Mouse (Mus musculus) liver, embryonic 15.5 days (tissue): ENCODE measurements around the gene Ptprcap. TPM values are rescaled to one million over a fixed set of nuclear protein-coding genes. Genes with fewer than 3 reads are reported as not detected.

Source experiments
- ATAC-seq: fragments of 200-750 bp; cut with Nextera tagmentation; 2 replicates; pipeline ENCODE4 v1.8.0; 2017; ENCODE audit warnings: moderate number of reproducible peaks, mild to moderate bottlenecking, moderate library complexity; ENCODE audit not compliant: insufficient read depth
- H3K27ac ChIP-seq: fragments of 300-500 bp; sonication (generic); replicated peaks from 2 replicates; pipeline ENCODE4 v1.5.1; 2015; ENCODE audit warnings: mild to moderate bottlenecking, inconsistent platforms
- H3K27me3 ChIP-seq: fragments of 300-500 bp; sonication (generic); 2 replicates; pipeline ENCODE4 v1.6.1; 2015; ENCODE audit warnings: mild to moderate bottlenecking, inconsistent platforms
- H3K36me3 ChIP-seq: fragments of 300-500 bp; sonication (generic); replicated peaks from 2 replicates; pipeline ENCODE4 v1.6.1; 2015; ENCODE audit warnings: moderate library complexity, mild to moderate bottlenecking, inconsistent platforms
- H3K4me1 ChIP-seq: fragments of 300-500 bp; sonication (generic); replicated peaks from 2 replicates; pipeline ENCODE4 v1.6.1; 2015; ENCODE audit warnings: inconsistent platforms
- H3K4me2 ChIP-seq: fragments of 300-500 bp; sonication (generic); 2 replicates; pipeline ENCODE4 v1.6.1; 2015; ENCODE audit warnings: moderate library complexity, mild to moderate bottlenecking, inconsistent platforms
- H3K4me3 ChIP-seq: fragments of 300-500 bp; sonication (generic); replicated peaks from 2 replicates; pipeline ENCODE4 v1.5.1; 2015; ENCODE audit warnings: mild to moderate bottlenecking, inconsistent platforms
- H3K9ac ChIP-seq: fragments of 300-500 bp; sonication (generic); 2 replicates; pipeline ENCODE4 v1.6.1; 2015; ENCODE audit warnings: moderate library complexity, mild to moderate bottlenecking, inconsistent platforms
- H3K9me3 ChIP-seq: fragments of 300-500 bp; sonication (generic); replicated peaks from 2 replicates; pipeline ENCODE4 v1.6.1; 2016; ENCODE audit warnings: inconsistent platforms
- WGBS: fragments of 180-500 bp; shearing (Covaris S2); methylation state at CpG from one replicate; pipeline ENCODE4 v1.1.7; 2015; ENCODE audit warnings: mixed read lengths; ENCODE audit not compliant: insufficient replicate concordance; 5-methylcytosine and 5-hydroxymethylcytosine counted together
- polyA plus RNA-seq: library from polyadenylated mRNA; unstranded; fragments of >200 nt; fragmentation: Nextera tagmentation; extraction: Ambion mirVana; gene quantifications from 2 replicates; pipeline ENCODE4 v1.2.1, GENCODE M21; 2015

Ptprcap gene
- 15.6 and 17.5 TPM in 2 replicates for polyA plus RNA-seq

- WGBS: 80% methylated on average over 11 of the region's 11 CpGs
- Histone ChIP-seq H3K9me3 (no peaks in the 10 kb centered on the region), H3K36me3 (peaks cover 67% of the 10 kb centered on the region), H3K4me2 (peak within 1 kb of the TSS; percentile 37), H3K4me1 (peaks cover 47% of the 10 kb centered on the region), H3K9ac (no peak within 1 kb of the TSS), H3K27ac (peak within 1 kb of the TSS; percentile 20; the same call in 1 of the 2 replicates), H3K27me3 (no peaks in the 10 kb centered on the region), H3K4me3 (no peak within 1 kb of the TSS)
- ATAC-seq: no peak
Measured at GRCm38 (mm10) chr19:4153232-4153654, at the start of gene Ptprcap. TSS of gene Ptprcap (plus strand) at chr19:4153604.

- no peak overlapping the region for H3K27ac ChIP-seq
- no peak overlapping the region for H3K4me3 ChIP-seq
- 0 out of 2 replicates have a peak, but pooled peaks cover 5% of the 10 kb centered on the region for H3K36me3 ChIP-seq
- no peaks in the 10 kb centered on the region for H3K9me3 ChIP-seq
- 60% methylated on average over 3 of the region's 3 CpGs for WGBS
- H3K4me2 ChIP-seq: no peak overlapping the region
- H3K9ac ChIP-seq: no peak overlapping the region
- ATAC-seq: no peak
- H3K27me3 ChIP-seq: peaks cover 47% of the 10 kb centered on the region
- peaks cover 30% of the 10 kb centered on the region for H3K4me1 ChIP-seq
Measured at GRCm38 (mm10) chr19:4103792-4104191, 49.6 kb upstream of the Ptprcap start.

- H3K27me3 ChIP-seq: peaks cover 44% of the 10 kb centered on the region
- WGBS: 78% methylated on average over 16 of the region's 16 CpGs
- H3K36me3 ChIP-seq: 0 out of 2 replicates have a peak, but pooled peaks cover 5% of the 10 kb centered on the region
- H3K4me2 ChIP-seq: no peak overlapping the region
- no peaks in the 10 kb centered on the region for H3K9me3 ChIP-seq
- H3K4me3 ChIP-seq: no peak overlapping the region
- H3K9ac ChIP-seq: no peak overlapping the region
- peaks cover 20% of the 10 kb centered on the region for H3K4me1 ChIP-seq
- no peak overlapping the region for H3K27ac ChIP-seq
- ATAC-seq: no peak
Measured at GRCm38 (mm10) chr19:4104675-4105194, 48.7 kb upstream of the Ptprcap start.

GRCm38 (mm10) chr19:4106654-4107053, 46.8 kb upstream of the Ptprcap start:
- no peak overlapping the region for H3K4me3 ChIP-seq
- H3K9ac ChIP-seq: no peak overlapping the region
- peaks cover 2% of the 10 kb centered on the region for H3K4me1 ChIP-seq
- 84% methylated on average over 14 of the region's 14 CpGs for WGBS
- 0 out of 2 replicates have a peak, but pooled peaks cover 7% of the 10 kb centered on the region for H3K36me3 ChIP-seq
- H3K9me3 ChIP-seq: no peaks in the 10 kb centered on the region
- peaks cover 24% of the 10 kb centered on the region for H3K27me3 ChIP-seq
- H3K27ac ChIP-seq: no peak overlapping the region
- H3K4me2 ChIP-seq: no peak overlapping the region
- ATAC-seq: no peak

- 71% methylated on average over 9 of the region's 9 CpGs for WGBS
- ATAC-seq: no peak
Measured at GRCm38 (mm10) chr19:4108535-4108934, 44.9 kb upstream of the Ptprcap start.

GRCm38 (mm10) chr19:4112063-4112960, 41.1 kb upstream of the Ptprcap start:
- H3K4me1 ChIP-seq: peaks cover 31% of the 10 kb centered on the region
- no peak overlapping the region for H3K4me3 ChIP-seq
- 85% methylated on average over 26 of the region's 26 CpGs for WGBS
- H3K4me2 ChIP-seq: no peak overlapping the region
- no peaks in the 10 kb centered on the region for H3K9me3 ChIP-seq
- peak overlapping the region; percentile 66; the same call in 1 of the 2 replicates for H3K27ac ChIP-seq
- H3K9ac ChIP-seq: no peak overlapping the region
- H3K27me3 ChIP-seq: no peaks in the 10 kb centered on the region
- ATAC-seq: no peak
- H3K36me3 ChIP-seq: peaks cover 54% of the 10 kb centered on the region

More at GRCm38 (mm10) chr19:4108535-4108934, 44.9 kb upstream of the Ptprcap start:
- Histone ChIP-seq H3K4me1 (peaks cover 19% of the 10 kb centered on the region), H3K27me3 (peaks cover 6% of the 10 kb centered on the region), H3K9me3 (no peaks in the 10 kb centered on the region), H3K27ac (no peak overlapping the region), H3K36me3 (0 out of 2 replicates have a peak, but pooled peaks cover 24% of the 10 kb centered on the region), H3K4me3 (no peak overlapping the region), H3K9ac (no peak overlapping the region), H3K4me2 (no peak overlapping the region)

GRCm38 (mm10) chr19:4113186-4113805, 40.1 kb upstream of the Ptprcap start:
- H3K27me3 ChIP-seq: no peaks in the 10 kb centered on the region
- peak overlapping the region; percentile 12; the same call in 1 of the 2 replicates for H3K4me3 ChIP-seq
- peak overlapping the region; percentile 15 for H3K9ac ChIP-seq
- no peaks in the 10 kb centered on the region for H3K9me3 ChIP-seq
- peak overlapping the region; percentile 66 for H3K27ac ChIP-seq
- peak; percentile 72 for ATAC-seq
- H3K4me2 ChIP-seq: peak overlapping the region; percentile 56
- peaks cover 31% of the 10 kb centered on the region for H3K4me1 ChIP-seq
- 25% methylated on average over 13 of the region's 13 CpGs for WGBS
- peaks cover 62% of the 10 kb centered on the region for H3K36me3 ChIP-seq

- 7% methylated on average over 5 of the region's 5 CpGs for WGBS
- peak overlapping the region; percentile 15 for H3K9ac ChIP-seq
- peaks cover 62% of the 10 kb centered on the region for H3K36me3 ChIP-seq
- no peaks in the 10 kb centered on the region for H3K9me3 ChIP-seq
- peak overlapping the region; percentile 56 for H3K4me2 ChIP-seq
- ATAC-seq: peak; percentile 19; the same call in 1 of the 2 replicates
- peak overlapping the region; percentile 66 for H3K27ac ChIP-seq
- no peaks in the 10 kb centered on the region for H3K27me3 ChIP-seq
- H3K4me1 ChIP-seq: peaks cover 31% of the 10 kb centered on the region
- H3K4me3 ChIP-seq: peak overlapping the region; percentile 12; the same call in 1 of the 2 replicates
Measured at GRCm38 (mm10) chr19:4113806-4114230, 39.6 kb upstream of the Ptprcap start.

GRCm38 (mm10) chr19:4114551-4114950, 38.9 kb upstream of the Ptprcap start:
- Histone ChIP-seq H3K4me2 (no peak overlapping the region), H3K36me3 (peaks cover 62% of the 10 kb centered on the region), H3K4me3 (no peak overlapping the region), H3K4me1 (peaks cover 34% of the 10 kb centered on the region), H3K9me3 (no peaks in the 10 kb centered on the region), H3K9ac (no peak overlapping the region), H3K27me3 (no peaks in the 10 kb centered on the region), H3K27ac (peak overlapping the region; percentile 66; the same call in 1 of the 2 replicates)
- 83% methylated on average over 10 of the region's 10 CpGs for WGBS
- no peak for ATAC-seq

- ATAC-seq: no peak
- WGBS: 81% methylated on average over 10 of the region's 10 CpGs
Measured at GRCm38 (mm10) chr19:4115144-4115543, 38.3 kb upstream of the Ptprcap start.

GRCm38 (mm10) chr19:4115816-4116215, 37.6 kb upstream of the Ptprcap start:
- Histone ChIP-seq H3K9me3 (no peaks in the 10 kb centered on the region), H3K27ac (no peak overlapping the region), H3K36me3 (peaks cover 62% of the 10 kb centered on the region), H3K4me1 (peaks cover 46% of the 10 kb centered on the region), H3K4me3 (no peak overlapping the region), H3K4me2 (no peak overlapping the region), H3K27me3 (no peaks in the 10 kb centered on the region), H3K9ac (no peak overlapping the region)
- 84% methylated on average over 11 of the region's 11 CpGs for WGBS
- ATAC-seq: no peak

More at GRCm38 (mm10) chr19:4115144-4115543, 38.3 kb upstream of the Ptprcap start:
- Histone ChIP-seq H3K9me3 (no peaks in the 10 kb centered on the region), H3K9ac (no peak overlapping the region), H3K4me1 (peaks cover 40% of the 10 kb centered on the region), H3K27me3 (no peaks in the 10 kb centered on the region), H3K4me3 (no peak overlapping the region), H3K27ac (no peak overlapping the region), H3K4me2 (no peak overlapping the region), H3K36me3 (peaks cover 62% of the 10 kb centered on the region)
